Mouse (Mus musculus): ENCODE measurements around the gene Zfp612. TPM values are rescaled to one million over a fixed set of nuclear protein-coding genes. Genes with fewer than 3 reads are reported as not detected.

Zfp612 gene
- polyA plus RNA-seq, 1 experiment, result 1.00 TPM

GRCm38 (mm10) chr8:110091869-110092268 lies 12.3 kb downstream of the Zfp612 start:
- no peak for TF ChIP-seq POLR2A (IDR thresholded peaks at IDR 0.05; ENCODE audit: borderline replicate concordance, control insufficient read depth, low read depth, low read length)
- no peak for TF ChIP-seq CTCF (IDR thresholded peaks at IDR 0.05; ENCODE audit: control insufficient read depth, insufficient read depth, low read length)
- WGBS, result 42% methylated on average over 1 of the region's 1 CpGs
- no peaks in the 10 kb centered on the region for H3K4me1 ChIP-seq (ENCODE audit: control insufficient read depth, insufficient read depth, low read length)
- H3K4me3 ChIP-seq (replicated peaks; ENCODE audit: control insufficient read depth, low read depth, low read length), result no peak overlapping the region
- no peak overlapping the region for H3K27ac ChIP-seq (ENCODE audit: control insufficient read depth, insufficient read depth, low read depth, low read length, poor library complexity)

DNA sequence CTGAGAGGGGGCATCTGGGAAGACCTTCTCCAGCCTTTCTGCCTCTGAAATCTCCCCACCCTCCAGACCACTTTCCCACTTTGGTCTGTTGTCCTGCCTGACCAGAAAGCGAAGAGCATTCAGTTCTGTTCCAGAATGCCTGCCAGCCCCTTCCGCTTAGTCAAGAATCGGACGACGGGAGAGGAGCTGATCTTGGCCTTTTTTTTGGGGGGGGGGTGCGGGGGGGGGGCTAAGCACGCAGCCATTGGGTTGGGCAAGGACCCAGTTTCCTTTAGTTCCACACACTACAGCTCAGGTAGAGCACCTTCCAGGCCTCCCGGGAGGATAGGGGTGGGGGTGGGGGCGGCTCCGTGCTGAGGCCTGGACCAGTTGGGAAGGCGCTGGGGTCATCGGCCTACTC lies 21.4 kb downstream of the Zfp612 start, which contains the start of gene Gm21964:
Gene Gm21964 (plus strand): TSS at position 301 of the 400 bp plus-strand sequence.
- TF ChIP-seq POLR2A (IDR thresholded peaks at IDR 0.05; ENCODE audit: borderline replicate concordance, control insufficient read depth, low read depth, low read length) (no peak), CTCF (IDR thresholded peaks at IDR 0.05; ENCODE audit: control insufficient read depth, insufficient read depth, low read length) (no peak)
- Histone ChIP-seq H3K27ac (ENCODE audit: control insufficient read depth, insufficient read depth, low read depth, low read length, poor library complexity) (no peak within 1 kb of the TSS), H3K4me3 (replicated peaks; ENCODE audit: control insufficient read depth, low read depth, low read length) (no peak within 1 kb of the TSS), H3K4me1 (ENCODE audit: control insufficient read depth, insufficient read depth, low read length) (no peaks in the 10 kb centered on the region)
- WGBS, result 80% methylated on average over 12 of the region's 12 CpGs

- Histone ChIP-seq H3K4me3 (replicated peaks; ENCODE audit: control insufficient read depth, low read depth, low read length) (no peak overlapping the region), H3K4me1 (ENCODE audit: control insufficient read depth, insufficient read depth, low read length) (no peaks in the 10 kb centered on the region), H3K27ac (ENCODE audit: control insufficient read depth, insufficient read depth, low read depth, low read length, poor library complexity) (no peak overlapping the region)
- TF ChIP-seq POLR2A (IDR thresholded peaks at IDR 0.05; ENCODE audit: borderline replicate concordance, control insufficient read depth, low read depth, low read length), result no peak
- TF ChIP-seq CTCF (IDR thresholded peaks at IDR 0.05; ENCODE audit: control insufficient read depth, insufficient read depth, low read length), result no peak
- 81% methylated on average over 15 of the region's 15 CpGs for WGBS
These were observed 22.1 kb downstream of the Zfp612 start for GRCm38 (mm10) chr8:110101676-110102075.

DNA sequence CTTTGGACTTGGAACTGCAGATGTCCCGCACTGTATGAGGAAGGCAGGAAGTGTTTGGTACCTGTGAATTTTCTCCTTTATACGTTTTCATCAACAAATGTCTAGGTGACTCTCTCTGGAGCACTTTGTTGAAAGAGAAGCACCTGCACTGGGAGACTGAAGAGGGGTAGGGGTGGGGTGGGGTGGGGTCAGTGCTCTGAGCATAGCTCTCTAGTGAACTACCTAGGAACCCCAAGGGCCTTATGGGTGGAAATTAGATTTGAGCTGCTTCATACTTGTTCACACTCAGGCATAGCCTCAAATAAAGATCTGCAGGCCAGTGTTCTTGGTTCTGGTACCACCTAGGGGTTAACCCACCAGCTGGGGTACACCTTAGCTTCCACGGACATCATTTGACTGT lies 23.1 kb downstream of the Zfp612 start, which contains the start of gene Gm17720:
Gene Gm17720 (minus strand): TSS at position 101 of the 400 bp plus-strand sequence.
- WGBS, result 62% methylated on average over 3 of the region's 3 CpGs
- Histone ChIP-seq H3K4me1 (ENCODE audit: control insufficient read depth, insufficient read depth, low read length) (no peaks in the 10 kb centered on the region), H3K4me3 (replicated peaks; ENCODE audit: control insufficient read depth, low read depth, low read length) (no peak within 1 kb of the TSS), H3K27ac (ENCODE audit: control insufficient read depth, insufficient read depth, low read depth, low read length, poor library complexity) (no peak within 1 kb of the TSS)
- TF ChIP-seq POLR2A (IDR thresholded peaks at IDR 0.05; ENCODE audit: borderline replicate concordance, control insufficient read depth, low read depth, low read length), result no peak
- TF ChIP-seq CTCF (IDR thresholded peaks at IDR 0.05; ENCODE audit: control insufficient read depth, insufficient read depth, low read length), result no peak

GRCm38 (mm10) chr8:110119715-110120114 lies 40.2 kb downstream of the Zfp612 start:
- Histone ChIP-seq H3K4me3 (replicated peaks; ENCODE audit: control insufficient read depth, low read depth, low read length) (no peak overlapping the region), H3K4me1 (ENCODE audit: control insufficient read depth, insufficient read depth, low read length) (no peaks in the 10 kb centered on the region), H3K27ac (ENCODE audit: control insufficient read depth, insufficient read depth, low read depth, low read length, poor library complexity) (no peak overlapping the region)
- no peak for TF ChIP-seq POLR2A (IDR thresholded peaks at IDR 0.05; ENCODE audit: borderline replicate concordance, control insufficient read depth, low read depth, low read length)
- no peak for TF ChIP-seq CTCF (IDR thresholded peaks at IDR 0.05; ENCODE audit: control insufficient read depth, insufficient read depth, low read length)
- WGBS, result 46% methylated on average over 6 of the region's 6 CpGs

GRCm38 (mm10) chr8:110130537-110130936 lies 51.0 kb downstream of the Zfp612 start:
- no peaks in the 10 kb centered on the region; the same call in 1 of the 2 replicates for H3K4me1 ChIP-seq (ENCODE audit: control insufficient read depth, insufficient read depth, low read length)
- no peak overlapping the region for H3K4me3 ChIP-seq (replicated peaks; ENCODE audit: control insufficient read depth, low read depth, low read length)
- no peak overlapping the region for H3K27ac ChIP-seq (ENCODE audit: control insufficient read depth, insufficient read depth, low read depth, low read length, poor library complexity)
- WGBS, result 23% methylated on average over 13 of the region's 13 CpGs
- TF ChIP-seq CTCF (IDR thresholded peaks at IDR 0.05; ENCODE audit: control insufficient read depth, insufficient read depth, low read length), result peak; percentile 76
- TF ChIP-seq POLR2A (IDR thresholded peaks at IDR 0.05; ENCODE audit: borderline replicate concordance, control insufficient read depth, low read depth, low read length), result no peak

DNA sequence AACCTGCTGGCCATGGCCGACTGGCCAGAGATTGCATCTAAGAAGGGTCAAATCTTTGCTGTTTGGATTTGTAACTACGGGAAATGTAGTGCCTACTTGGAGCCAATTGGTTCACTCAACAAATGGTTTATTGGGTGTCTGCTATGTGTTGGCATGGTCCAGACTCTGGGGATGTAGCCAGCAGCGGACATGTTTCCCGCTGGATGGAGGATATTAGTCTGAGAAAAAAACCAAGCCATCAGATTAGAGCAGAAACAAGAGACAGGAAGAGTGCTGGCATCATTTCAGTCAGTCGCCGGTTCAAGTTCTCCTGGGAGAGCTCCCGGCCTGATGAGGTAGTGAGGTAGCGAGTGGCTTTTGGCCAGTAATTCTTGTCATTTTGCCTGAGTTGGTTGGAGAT lies 54.7 kb downstream of the Zfp612 start:
- WGBS, result 79% methylated on average over 8 of the region's 8 CpGs
- Histone ChIP-seq H3K4me3 (replicated peaks; ENCODE audit: control insufficient read depth, low read depth, low read length) (no peak overlapping the region), H3K4me1 (ENCODE audit: control insufficient read depth, insufficient read depth, low read length) (no peaks in the 10 kb centered on the region; the same call in 1 of the 2 replicates), H3K27ac (ENCODE audit: control insufficient read depth, insufficient read depth, low read depth, low read length, poor library complexity) (no peak overlapping the region)
- TF ChIP-seq POLR2A (IDR thresholded peaks at IDR 0.05; ENCODE audit: borderline replicate concordance, control insufficient read depth, low read depth, low read length), result no peak
- no peak for TF ChIP-seq CTCF (IDR thresholded peaks at IDR 0.05; ENCODE audit: control insufficient read depth, insufficient read depth, low read length)

- Histone ChIP-seq H3K4me3 (replicated peaks; ENCODE audit: control insufficient read depth, low read depth, low read length) (no peak overlapping the region), H3K4me1 (ENCODE audit: control insufficient read depth, insufficient read depth, low read length) (no peaks in the 10 kb centered on the region; the same call in 1 of the 2 replicates), H3K27ac (ENCODE audit: control insufficient read depth, insufficient read depth, low read depth, low read length, poor library complexity) (no peak overlapping the region)
- no peak for TF ChIP-seq POLR2A (IDR thresholded peaks at IDR 0.05; ENCODE audit: borderline replicate concordance, control insufficient read depth, low read depth, low read length)
- no peak for TF ChIP-seq CTCF (IDR thresholded peaks at IDR 0.05; ENCODE audit: control insufficient read depth, insufficient read depth, low read length)
- 75% methylated on average over 7 of the region's 7 CpGs for WGBS
These were observed 56.0 kb downstream of the Zfp612 start for GRCm38 (mm10) chr8:110135515-110135914.

DNA sequence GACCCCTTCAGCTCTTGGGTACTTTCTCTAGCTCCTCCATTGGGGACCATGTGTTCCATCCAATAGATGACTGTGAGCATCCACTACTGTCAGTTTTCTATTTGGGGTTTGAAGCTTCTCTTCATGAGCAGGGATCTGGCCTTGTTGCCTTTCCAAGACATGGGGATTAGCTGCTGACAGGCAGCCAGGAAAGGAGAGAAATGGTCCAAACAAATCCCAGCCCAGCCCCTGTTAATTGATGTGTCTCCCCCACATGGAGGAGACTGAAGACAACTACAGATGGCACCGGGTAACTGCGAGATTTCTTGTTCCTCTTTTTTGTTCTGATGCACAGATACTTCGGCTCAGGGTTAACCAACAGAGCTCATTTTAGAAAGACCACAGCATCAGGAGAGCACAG lies 60.6 kb downstream of the Zfp612 start:
- Histone ChIP-seq H3K4me3 (replicated peaks; ENCODE audit: control insufficient read depth, low read depth, low read length) (no peak overlapping the region), H3K4me1 (ENCODE audit: control insufficient read depth, insufficient read depth, low read length) (no peaks in the 10 kb centered on the region), H3K27ac (ENCODE audit: control insufficient read depth, insufficient read depth, low read depth, low read length, poor library complexity) (no peak overlapping the region)
- 19% methylated on average over 3 of the region's 3 CpGs for WGBS
- TF ChIP-seq CTCF (IDR thresholded peaks at IDR 0.05; ENCODE audit: control insufficient read depth, insufficient read depth, low read length) (no peak), POLR2A (IDR thresholded peaks at IDR 0.05; ENCODE audit: borderline replicate concordance, control insufficient read depth, low read depth, low read length) (no peak)
